Mouse (Mus musculus): ENCODE data around the gene Pik3ap1. TPM values are rescaled to one million over a fixed set of nuclear protein-coding genes. Genes with fewer than 3 reads are reported as not detected.

Pik3ap1 gene
- total and polyA plus RNA-seq, 3 experiments: 1.3 to 2.0 (median 2.0) TPM

- no peak for TF ChIP-seq CTCF (IDR thresholded peaks at IDR 0.05)
- TF ChIP-seq POLR2A (IDR thresholded peaks at IDR 0.05; ENCODE audit: insufficient read depth, low read depth, low read length): no peak
- no peak for TF ChIP-seq EP300 (IDR thresholded peaks at IDR 0.05; ENCODE audit: insufficient read depth, low read depth, low read length)
- Histone ChIP-seq H3K4me3 (no peak overlapping the region), H3K27ac (no peak overlapping the region), H3K36me3 (ENCODE audit: control insufficient read depth, insufficient read depth, low read length) (peaks cover 14% of the 10 kb centered on the region), H3K27me3 (ENCODE audit: control insufficient read depth, insufficient read depth, low read length) (no peaks in the 10 kb centered on the region), H3K9ac (ENCODE audit: low read depth, low read length) (no peak overlapping the region), H3K4me1 (ENCODE audit: control insufficient read depth, insufficient read depth, low read length) (peaks cover 2% of the 10 kb centered on the region; the same call in 1 of the 2 replicates), H3K79me2 (replicated peaks; ENCODE audit: control insufficient read depth, insufficient read depth, low read length) (no peaks in the 10 kb centered on the region; the same call in 1 of the 2 replicates)
- DNase-seq: no peak
- 73% methylated on average over 4 of the region's 4 CpGs for WGBS
- intact Hi-C loops (cut with DNase I): no loop called here
These were observed 151.2 kb downstream of the Pik3ap1 start for GRCm38 (mm10) chr19:41233698-41234097.

Other genes with a start within 250 kb of the Pik3ap1 start
- gene Tll2, start 178.3 kb downstream of the Pik3ap1 start, total RNA-seq (2021): under 1 TPM; 0.29 to 0.41 TPM
- 0.49 and 0.82 TPM in 2 replicates for gene Tll2, start 178.3 kb downstream of the Pik3ap1 start, polyA plus RNA-seq (2012; rRNA removed)
- 10 to 100 TPM; 69.7 to 72.7 TPM for gene Tm9sf3, start 121.1 kb downstream of the Pik3ap1 start, total RNA-seq (2021)
- gene Tm9sf3, start 121.1 kb downstream of the Pik3ap1 start, polyA plus RNA-seq (2012; rRNA removed): 27.7 and 62.3 TPM in 2 replicates
- 10 to 100 TPM; 12.2 to 12.8 TPM for gene Lcor, start 97.5 kb upstream of the Pik3ap1 start, total RNA-seq (2021)
- gene Lcor, start 97.5 kb upstream of the Pik3ap1 start, polyA plus RNA-seq (2012; rRNA removed): 1.7 and 4.2 TPM in 2 replicates
- 1 to 10 TPM; 8.8 to 9.9 TPM for gene Gm340, start 197.3 kb upstream of the Pik3ap1 start, total RNA-seq (2021)
- 0.68 and 1.4 TPM in 2 replicates for gene Gm340, start 197.3 kb upstream of the Pik3ap1 start, polyA plus RNA-seq (2012; rRNA removed)